15 mouse cellular contexts compared by ENCODE assay signal in the genomic region with DNA sequence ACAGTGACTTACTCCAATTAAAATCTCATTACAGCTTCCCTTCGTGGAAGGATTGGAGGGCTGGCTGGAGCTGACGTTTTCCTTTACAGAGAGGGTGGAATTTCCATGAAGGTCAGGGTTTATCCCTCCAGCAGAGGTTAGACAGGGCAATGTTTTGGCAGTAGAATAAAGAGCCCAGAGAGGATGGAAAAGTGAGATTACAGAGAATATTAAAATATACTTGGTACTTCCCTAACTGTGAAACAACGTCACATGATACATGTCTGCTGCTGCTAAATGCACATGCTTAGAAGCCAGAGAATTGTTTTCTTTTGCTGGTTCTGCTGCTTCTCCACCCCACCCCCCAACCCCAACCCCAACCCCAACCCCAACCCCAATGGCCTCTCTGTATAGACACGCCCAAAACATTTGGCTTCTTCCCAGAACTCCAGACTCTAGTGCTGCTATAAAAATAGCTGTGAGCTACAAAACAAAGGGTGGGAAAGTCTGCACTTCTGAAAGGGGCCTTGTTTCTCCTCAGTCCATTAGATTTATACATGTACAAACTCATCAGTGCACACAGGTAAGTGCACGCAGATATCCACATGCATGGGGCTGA.
DNase-seq lines count a peak whose midpoint lies in the region; ATAC-seq and TF ChIP-seq lines count a peak whose summit lies in the region.
"Had no signal": no experiment of that assay in that cellular context is flagged by ENCODE, and none has a peak within 500 bp of the region (broad histone marks: within the 10 kb centered on the region; RNA-seq: fewer than 3 reads in every experiment).

No protein-coding gene starts in this region.

- no peak overlapping the region; the same call in 1 of the 2 replicates for H3K27ac ChIP-seq in lung, embryonic 14.5 days (ENCODE audit: low read depth)
- H3K27ac ChIP-seq in heart, embryonic 10.5 days, result peak overlapping the region; percentile 75
- H3K27ac ChIP-seq: hindbrain, embryonic 10.5 days; neural tube, embryonic 13.5 days had no signal

- no peak overlapping the region for H3K4me2 ChIP-seq in lung, embryonic 14.5 days
- H3K4me2 ChIP-seq: neural tube, embryonic 13.5 days had no signal

- H3K27me3 ChIP-seq in lung, embryonic 14.5 days (ENCODE audit: insufficient read depth, low read length), result no peaks in the 10 kb centered on the region
- H3K27me3 ChIP-seq in heart, embryonic 10.5 days (ENCODE audit: insufficient read depth, poor library complexity, severe bottlenecking), result no peaks in the 10 kb centered on the region
- H3K27me3 ChIP-seq: neural tube, embryonic 13.5 days had no signal

- no peak for TF ChIP-seq POLR2A in lung, adult 2 months (IDR thresholded peaks at IDR 0.05; ENCODE audit: borderline replicate concordance, extremely low read depth, low read depth, low read length)

- H3K36me3 ChIP-seq in lung, embryonic 14.5 days (ENCODE audit: insufficient read depth), result no peaks in the 10 kb centered on the region
- no peaks in the 10 kb centered on the region for H3K36me3 ChIP-seq in heart, embryonic 10.5 days
- H3K36me3 ChIP-seq: hindbrain, embryonic 10.5 days; neural tube, embryonic 13.5 days had no signal

- H3K9ac ChIP-seq in lung, embryonic 14.5 days, result no peak overlapping the region
- H3K9ac ChIP-seq: neural tube, embryonic 13.5 days had no signal

- no peak overlapping the region for H3K4me3 ChIP-seq in lung, embryonic 14.5 days (ENCODE audit: low read depth, low read length)
- no peak overlapping the region for H3K4me3 ChIP-seq in lung, adult 2 months (replicated peaks; ENCODE audit: extremely low read depth, low read depth, low read length)
- H3K4me3 ChIP-seq in heart, embryonic 10.5 days, result no peak overlapping the region
- H3K4me3 ChIP-seq: erythroblast, embryonic 14.5 days; hindbrain, embryonic 10.5 days; neural tube, embryonic 13.5 days had no signal

- no peaks in the 10 kb centered on the region for H3K4me1 ChIP-seq in lung, embryonic 14.5 days (ENCODE audit: insufficient read depth)
- no peaks in the 10 kb centered on the region for H3K4me1 ChIP-seq in lung, adult 2 months (ENCODE audit: control insufficient read depth, insufficient read depth, low read length)
- peaks cover 9% of the 10 kb centered on the region for H3K4me1 ChIP-seq in heart, embryonic 10.5 days
- H3K4me1 ChIP-seq: hindbrain, embryonic 10.5 days had no signal

- peak; percentile 78; the same call in 1 of the 2 replicates for ATAC-seq in lung, embryonic 14.5 days (ENCODE audit: insufficient read depth)
- no peak for ATAC-seq in cerebellum, adult (ENCODE audit: insufficient number of reproducible peaks, low FRiP score, low TSS enrichment)
- ATAC-seq: midbrain, embryonic 16.5 days had no signal

- peak; percentile 37 for DNase-seq in adrenal gland, adult 2 months
- DNase-seq in adrenal gland, postnatal 10 days, result no peak
- peak; percentile 74 for DNase-seq in lung, embryonic 14.5 days
- DNase-seq in lung, adult 2 months, result no peak
- DNase-seq in heart, embryonic 10.5 days (ENCODE audit: low spot score), result no peak
- DNase-seq in kidney, postnatal 14 days, result peak; percentile 44
- no peak for DNase-seq in cerebellum, postnatal 25 days
- DNase-seq: cerebellum, adult 9-11 months; right cerebral cortex, adult 18-20 months; thymus, postnatal 14 days had no signal

- WGBS in lung, embryonic 14.5 days, result 32% methylated on average over 5 of the region's 5 CpGs
- 33% methylated on average over 5 of the region's 5 CpGs for WGBS in lung, adult 2 months
- WGBS in heart, embryonic 10.5 days, result 42% methylated on average over 5 of the region's 5 CpGs

- H3K9me3 ChIP-seq in lung, embryonic 14.5 days (ENCODE audit: low read depth, low read length), result no peaks in the 10 kb centered on the region
- no peaks in the 10 kb centered on the region for H3K9me3 ChIP-seq in heart, embryonic 10.5 days
- H3K9me3 ChIP-seq: hindbrain, embryonic 10.5 days; neural tube, embryonic 13.5 days had no signal

- TF ChIP-seq CTCF in lung, embryonic 14.5 days (IDR thresholded peaks at IDR 0.05; ENCODE audit: low read depth), result no peak
- no peak for TF ChIP-seq CTCF in lung, adult 2 months (IDR thresholded peaks at IDR 0.05; ENCODE audit: insufficient read depth, low read length)

Comparison
In these comparisons a context has a peak if more than half of its experiments do, and no peak if none do; other contexts are left out.
1. DNase-seq: peak in adrenal gland, adult 2 months (single experiment), lung, embryonic 14.5 days (single experiment) and kidney, postnatal 14 days (single experiment); none in adrenal gland, postnatal 10 days (single experiment), lung, adult 2 months (single experiment), heart, embryonic 10.5 days (single experiment) and cerebellum, postnatal 25 days (0 of 2).